Mouse (Mus musculus) myocyte (in vitro differentiated cells): ENCODE measurements at regions not wholly inside any gene's neighbourhood (a gene's known extent, or its start where the extent isn't known, plus 50 kb on each side); places are given as distances from the start of the nearest gene placed in this dataset.

Source experiments
- H3K27me3 ChIP-seq: one replicate; pipeline ENCODE4 v1.6.1; 2011; ENCODE audit not compliant: control insufficient read depth, insufficient read depth, insufficient read length
- H3K36me3 ChIP-seq: one replicate; pipeline ENCODE4 v1.6.1; 2011; ENCODE audit not compliant: control insufficient read depth, insufficient read depth
- H3K4me2 ChIP-seq: one replicate; pipeline ENCODE4 v1.6.1; 2011; ENCODE audit warnings: low read depth, control low read depth
- H3K4me3 ChIP-seq: one replicate; pipeline ENCODE4 v1.5.1; 2011; ENCODE audit warnings: mild to moderate bottlenecking, control low read depth, moderate library complexity
- H3K79me2 ChIP-seq: one replicate; pipeline ENCODE4 v1.6.1; 2011; ENCODE audit not compliant: control insufficient read depth, insufficient read depth
- H3ac ChIP-seq: one replicate; pipeline ENCODE4 v1.6.1; 2011; ENCODE audit not compliant: control insufficient read depth, insufficient read length
- CEBPB ChIP-seq: IDR thresholded peaks from 2 replicates; pipeline ENCODE4 v1.6.1; 2011; ENCODE audit warnings: mild to moderate bottlenecking, moderate library complexity; ENCODE audit not compliant: poor library complexity, insufficient read depth, severe bottlenecking
- E2F4 ChIP-seq: IDR thresholded peaks from one replicate; pipeline ENCODE4 v1.6.1; 2011; ENCODE audit warnings: mild to moderate bottlenecking, control low read depth, moderate library complexity; ENCODE audit not compliant: insufficient read depth
- MAX ChIP-seq: IDR thresholded peaks from one replicate; pipeline ENCODE4 v1.6.1; 2011; ENCODE audit warnings: low read depth, mild to moderate bottlenecking, control low read depth
- MYOD1 ChIP-seq, 3 experiments: IDR thresholded peaks; one replicate each; pipeline ENCODE4 v1.6.1; 2011; ENCODE audit warnings: control low read depth in 2 of 3, low read depth in 2 of 3, mild to moderate bottlenecking in 2 of 3, moderate library complexity in 1 of 3; ENCODE audit not compliant: insufficient read length in 2 of 3, control insufficient read depth in 1 of 3
- MYOG ChIP-seq, 3 experiments: IDR thresholded peaks; one replicate each; pipeline ENCODE4 v1.6.1; 2011; ENCODE audit warnings: control low read depth in 2 of 3, low read depth in 2 of 3, mild to moderate bottlenecking in 2 of 3; ENCODE audit not compliant: insufficient read length in 2 of 3, control insufficient read depth in 1 of 3, insufficient read depth in 1 of 3
- POLR2A ChIP-seq: IDR thresholded peaks from one replicate; pipeline ENCODE4 v1.6.1; 2011; ENCODE audit warnings: low read depth, mild to moderate bottlenecking, control low read depth, moderate library complexity; ENCODE audit not compliant: insufficient read length
- POLR2AphosphoS2 ChIP-seq: IDR thresholded peaks from one replicate; pipeline ENCODE4 v1.6.1; 2011; ENCODE audit warnings: low read depth, control low read depth; ENCODE audit not compliant: insufficient read length
- REST ChIP-seq: IDR thresholded peaks from one replicate; pipeline ENCODE4 v1.6.1; 2011; ENCODE audit warnings: mild to moderate bottlenecking, control low read depth, moderate library complexity; ENCODE audit not compliant: insufficient read depth, insufficient read length
- SRF ChIP-seq: IDR thresholded peaks from one replicate; pipeline ENCODE4 v1.6.1; 2011; ENCODE audit warnings: low read depth; ENCODE audit not compliant: control insufficient read depth, insufficient read length
- TCF12 ChIP-seq: IDR thresholded peaks from one replicate; pipeline ENCODE4 v1.6.1; 2011; ENCODE audit warnings: mild to moderate bottlenecking, control low read depth; ENCODE audit not compliant: poor library complexity, insufficient read depth, severe bottlenecking
- TCF3 ChIP-seq: IDR thresholded peaks from one replicate; pipeline ENCODE4 v1.6.1; 2011; ENCODE audit warnings: low read depth, control low read depth; ENCODE audit not compliant: insufficient read length
- USF1 ChIP-seq: IDR thresholded peaks from one replicate; pipeline ENCODE4 v1.6.1; 2011; ENCODE audit warnings: low read depth, mild to moderate bottlenecking, control low read depth, moderate library complexity

DNA sequence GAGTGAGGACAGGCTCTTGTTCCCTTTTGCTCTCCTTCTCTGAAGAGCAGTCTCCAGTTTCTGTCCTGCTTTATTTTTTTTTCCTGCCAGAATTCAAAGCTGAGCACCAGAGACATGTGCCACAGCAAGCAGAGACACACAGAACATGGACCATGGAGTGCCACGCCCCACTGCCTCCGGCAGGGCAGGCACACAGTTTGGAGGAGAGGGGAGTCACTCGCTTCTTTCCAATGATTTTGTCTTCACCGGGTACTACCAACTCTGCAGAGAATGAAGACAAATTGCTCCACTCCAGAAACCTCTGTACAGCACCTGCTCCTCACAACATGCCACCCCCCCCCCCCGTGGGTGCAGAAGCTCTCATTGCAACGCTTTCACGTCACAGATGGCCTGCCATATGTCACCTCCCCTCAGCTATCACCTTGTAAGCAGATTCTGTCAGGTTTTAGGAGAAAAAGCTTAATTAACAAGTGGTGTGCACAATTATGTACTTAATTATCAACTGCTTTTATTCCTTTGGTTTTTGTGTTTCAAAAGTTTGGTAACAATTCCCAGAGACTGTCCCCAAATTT is 110.6 kb upstream of the Lemd2 start:
- Histone ChIP-seq H3K4me3 (no peak overlapping the region), H3K36me3 (no peaks in the 10 kb centered on the region), H3K27me3 (peaks cover 68% of the 10 kb centered on the region), H3K4me2 (no peak overlapping the region), H3K79me2 (no peaks in the 10 kb centered on the region), H3ac (no peak overlapping the region)
- TF ChIP-seq SRF (no peak), USF1 (no peak), CEBPB (no peak), MYOD1 (IDR thresholded peaks at IDR 0.05; ENCODE audit: control insufficient read depth in 1 of 3, insufficient read length in 2 of 3, low read depth in 2 of 3) (no peak), MYOG (IDR thresholded peaks at IDR 0.05; ENCODE audit: control insufficient read depth in 1 of 3, insufficient read depth in 1 of 3, insufficient read length in 2 of 3, low read depth in 2 of 3) (no peak), POLR2A (no peak), REST (no peak)

DNA sequence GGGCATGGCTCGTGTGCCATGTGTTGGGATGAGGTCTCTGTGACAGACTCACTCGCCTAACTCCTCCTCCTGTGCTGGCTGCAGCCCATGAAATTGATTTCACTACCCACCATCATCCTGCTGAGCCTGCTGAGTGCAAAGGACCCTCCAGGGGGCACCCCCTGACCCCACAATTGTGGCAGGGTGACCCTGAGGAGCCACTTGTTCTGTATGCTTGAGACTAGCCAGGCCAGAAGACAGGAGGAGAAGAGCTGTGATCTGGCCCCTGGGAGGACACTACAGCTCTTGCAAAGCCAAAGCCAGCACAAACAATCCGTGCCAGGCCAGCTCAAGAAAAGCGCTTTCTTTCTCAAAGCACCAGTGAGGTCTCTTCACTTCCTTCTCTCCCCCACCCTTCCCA is 104.7 kb upstream of the Lemd2 start:
- Histone ChIP-seq H3K4me2 (no peak overlapping the region), H3K27me3 (peaks cover 59% of the 10 kb centered on the region), H3K4me3 (no peak overlapping the region), H3K36me3 (no peaks in the 10 kb centered on the region), H3K79me2 (no peaks in the 10 kb centered on the region), H3ac (no peak overlapping the region)
- TF ChIP-seq SRF = no peak
- TF ChIP-seq E2F4 = no peak
- TF ChIP-seq MYOD1 (IDR thresholded peaks at IDR 0.05; ENCODE audit: control insufficient read depth in 1 of 3, insufficient read length in 2 of 3, low read depth in 2 of 3) = no peak
- no peak for TF ChIP-seq POLR2A
- no peak for TF ChIP-seq TCF3
- no peak for TF ChIP-seq CEBPB
- TF ChIP-seq MAX = no peak
- TF ChIP-seq MYOG (IDR thresholded peaks at IDR 0.05; ENCODE audit: control insufficient read depth in 1 of 3, insufficient read depth in 1 of 3, insufficient read length in 2 of 3, low read depth in 2 of 3) = no peak
- no peak for TF ChIP-seq REST
- TF ChIP-seq POLR2AphosphoS2 = no peak

GRCm38 (mm10) chr17:27304842-27305241 is 100.6 kb upstream of the Lemd2 start:
- Histone ChIP-seq H3K27me3 (peaks cover 44% of the 10 kb centered on the region), H3K36me3 (no peaks in the 10 kb centered on the region), H3K4me3 (no peak overlapping the region), H3K4me2 (no peak overlapping the region), H3K79me2 (no peaks in the 10 kb centered on the region), H3ac (no peak overlapping the region)
- TF ChIP-seq E2F4 (no peak), POLR2AphosphoS2 (no peak), MAX (no peak), TCF3 (no peak), MYOD1 (IDR thresholded peaks at IDR 0.05; ENCODE audit: control insufficient read depth in 1 of 3, insufficient read length in 2 of 3, low read depth in 2 of 3) (no peak), POLR2A (no peak), CEBPB (no peak), REST (no peak), USF1 (no peak), SRF (no peak), TCF12 (no peak), MYOG (IDR thresholded peaks at IDR 0.05; ENCODE audit: control insufficient read depth in 1 of 3, insufficient read depth in 1 of 3, insufficient read length in 2 of 3, low read depth in 2 of 3) (no peak)

DNA sequence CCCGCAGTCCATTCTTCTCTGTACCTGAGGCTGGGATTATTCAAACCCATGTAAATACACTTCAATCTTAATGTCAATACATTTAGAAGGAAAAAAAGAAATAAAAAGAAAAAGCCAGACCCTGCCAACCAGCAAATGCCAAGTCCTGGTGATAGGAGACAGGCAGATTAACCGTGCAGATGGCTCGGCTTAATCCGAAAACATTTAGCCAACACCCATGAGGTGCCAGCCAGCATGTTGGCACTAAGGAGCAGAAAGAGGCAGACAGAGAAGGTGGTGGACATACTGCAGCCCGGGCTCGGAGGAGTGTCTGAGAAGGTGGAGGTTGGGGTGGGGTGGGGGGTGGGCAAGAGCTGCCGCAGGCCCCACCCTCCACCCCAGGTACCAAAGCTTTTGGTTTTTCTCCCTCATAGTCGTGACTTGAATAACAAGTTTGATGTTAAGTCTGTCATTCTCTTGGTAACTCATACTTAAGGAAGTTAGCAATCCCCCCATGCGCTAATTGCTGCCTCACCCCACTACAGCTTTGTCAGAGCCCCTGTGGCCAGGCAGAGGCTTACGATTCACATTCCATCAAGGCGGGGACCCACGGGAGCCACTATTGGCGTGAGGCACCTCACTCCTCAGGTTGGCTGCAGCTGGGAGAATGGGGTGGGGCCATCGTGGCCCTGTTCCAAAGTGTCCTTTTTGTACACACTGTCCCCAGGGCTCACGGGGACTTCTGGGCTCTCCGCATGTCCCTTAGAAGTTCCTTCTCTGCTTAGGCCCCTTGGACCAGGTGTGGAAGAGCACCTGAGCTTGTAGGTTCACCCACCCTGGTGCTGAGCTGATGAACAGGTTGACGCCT is 99.6 kb upstream of the Lemd2 start:
- H3ac ChIP-seq = no peak overlapping the region
- no peaks in the 10 kb centered on the region for H3K79me2 ChIP-seq
- TF ChIP-seq SRF = no peak
- no peak for TF ChIP-seq MYOG (IDR thresholded peaks at IDR 0.05; ENCODE audit: control insufficient read depth in 1 of 3, insufficient read depth in 1 of 3, insufficient read length in 2 of 3, low read depth in 2 of 3)
- no peak for TF ChIP-seq POLR2AphosphoS2
- no peak for TF ChIP-seq TCF12
- no peak overlapping the region for H3K4me3 ChIP-seq
- H3K4me2 ChIP-seq = no peak overlapping the region
- no peaks in the 10 kb centered on the region for H3K36me3 ChIP-seq
- peaks cover 38% of the 10 kb centered on the region for H3K27me3 ChIP-seq

- no peak overlapping the region for H3K4me3 ChIP-seq
- peaks cover 36% of the 10 kb centered on the region for H3K27me3 ChIP-seq
- H3K79me2 ChIP-seq = no peaks in the 10 kb centered on the region
- no peak overlapping the region for H3K4me2 ChIP-seq
- H3K36me3 ChIP-seq = no peaks in the 10 kb centered on the region
- no peak overlapping the region for H3ac ChIP-seq
- no peak for TF ChIP-seq TCF12
- TF ChIP-seq REST = no peak
- TF ChIP-seq MYOD1 (IDR thresholded peaks at IDR 0.05; ENCODE audit: control insufficient read depth in 1 of 3, insufficient read length in 2 of 3, low read depth in 2 of 3) = no peak
- TF ChIP-seq SRF = no peak
- no peak for TF ChIP-seq CEBPB
Observed at GRCm38 (mm10) chr17:27303061-27303460, 98.8 kb upstream of the Lemd2 start.
